Mouse (Mus musculus) embryo, embryonic 9.5 days (tissue): ENCODE measurements around the gene Card19.

Source experiments
- DNase-seq: peaks from one replicate; pipeline ENCODE4 v3.0.0-alpha.2; 2017; ENCODE audit errors: extremely low spot score

Card19 gene

DNA sequence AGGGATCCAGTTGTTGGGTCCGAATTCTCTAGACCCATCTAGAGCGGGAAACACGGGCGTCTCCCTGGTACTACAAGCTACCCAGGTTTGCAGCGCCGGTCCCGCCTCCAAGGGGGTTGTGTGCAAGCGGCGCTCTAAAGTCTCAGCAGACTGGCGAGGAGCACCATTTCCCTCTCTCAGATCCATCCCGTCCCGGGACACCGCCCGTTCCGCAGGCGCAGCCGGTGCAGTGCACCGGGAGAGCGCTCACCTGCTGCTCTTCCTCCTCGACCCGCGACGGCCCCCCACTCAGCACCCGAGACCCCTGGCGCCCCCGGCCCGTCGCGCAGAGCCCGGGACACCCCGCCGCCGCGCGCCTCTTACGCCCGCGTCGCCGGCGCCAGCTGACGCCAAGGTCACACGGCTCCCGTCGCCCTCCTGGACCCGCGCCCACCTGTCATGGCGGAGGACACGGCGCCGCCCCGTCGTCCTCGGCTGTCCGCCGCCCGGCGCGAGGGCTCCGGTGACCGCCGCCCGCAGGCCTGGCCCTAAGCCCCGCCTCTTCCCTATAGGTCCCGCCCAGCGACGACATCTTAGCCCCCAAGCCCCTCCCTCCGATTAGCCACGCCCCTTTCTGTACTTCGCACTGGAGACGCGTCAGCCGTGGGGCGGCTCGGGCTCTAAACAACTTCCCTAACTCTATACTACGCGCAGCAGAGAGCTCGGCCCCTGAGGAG is at the start of gene Card19:
Gene Card19, minus strand, starts transcription at position 534 of the 716 bp plus-strand sequence.
- peak; percentile 92 for DNase-seq

DNA sequence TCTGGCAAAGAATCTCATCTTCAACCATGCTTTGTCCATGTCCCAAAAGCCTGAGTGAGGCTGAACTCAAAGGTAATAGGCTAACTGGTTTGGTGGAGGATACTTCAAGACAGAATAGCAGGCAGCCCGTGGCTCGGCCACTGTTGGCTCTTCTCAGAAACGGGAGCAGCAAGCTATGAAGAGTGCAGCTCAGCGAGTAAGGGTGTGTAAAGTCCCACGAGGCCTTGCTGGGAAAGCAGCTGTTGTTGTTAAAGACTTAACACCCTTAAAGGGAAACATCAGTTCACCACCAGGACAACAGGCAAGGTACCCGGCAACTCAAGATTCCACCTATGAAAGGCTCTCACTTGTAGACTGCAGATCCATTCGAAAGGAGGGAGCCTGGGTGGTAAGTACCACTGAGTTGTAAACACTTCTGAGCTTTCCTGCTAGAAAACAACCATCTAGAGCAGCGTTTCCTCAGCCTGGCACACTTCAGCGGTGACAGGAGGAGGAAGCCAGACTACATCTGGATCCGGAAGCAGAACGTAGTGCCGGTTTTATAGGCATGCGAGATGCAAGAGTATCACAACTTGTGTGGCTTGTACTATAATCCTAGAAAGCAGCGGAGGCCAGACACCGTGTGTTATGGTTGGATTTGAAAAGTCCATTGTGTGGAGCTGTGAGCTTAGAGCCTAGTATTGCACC is 44.3 kb upstream of the Card19 start:
- DNase-seq: no peak

DNA sequence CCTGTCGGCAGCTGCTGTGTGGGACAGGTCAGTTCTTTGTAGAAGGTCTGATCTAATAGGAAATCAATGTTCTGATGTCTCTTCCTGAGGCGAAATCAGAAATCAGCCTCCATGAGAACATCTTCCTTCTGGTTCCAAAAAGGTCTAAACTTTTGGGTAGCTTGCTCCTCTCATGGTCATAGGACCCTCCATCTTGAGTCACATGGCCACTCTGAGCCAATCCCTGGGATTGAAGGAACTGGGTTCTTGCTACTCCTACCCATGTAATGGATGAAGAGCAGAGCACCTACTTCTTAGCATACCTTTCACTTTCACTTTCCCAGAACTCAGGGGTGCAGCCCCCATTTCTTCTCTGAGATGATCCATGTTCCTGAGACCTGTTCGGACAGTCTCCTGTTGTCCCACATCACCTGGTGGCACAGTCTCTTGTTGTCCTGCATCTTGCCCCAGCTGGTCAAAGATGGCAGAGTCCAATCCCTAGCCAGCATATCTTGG is 42.0 kb upstream of the Card19 start:
- DNase-seq: no peak

DNA sequence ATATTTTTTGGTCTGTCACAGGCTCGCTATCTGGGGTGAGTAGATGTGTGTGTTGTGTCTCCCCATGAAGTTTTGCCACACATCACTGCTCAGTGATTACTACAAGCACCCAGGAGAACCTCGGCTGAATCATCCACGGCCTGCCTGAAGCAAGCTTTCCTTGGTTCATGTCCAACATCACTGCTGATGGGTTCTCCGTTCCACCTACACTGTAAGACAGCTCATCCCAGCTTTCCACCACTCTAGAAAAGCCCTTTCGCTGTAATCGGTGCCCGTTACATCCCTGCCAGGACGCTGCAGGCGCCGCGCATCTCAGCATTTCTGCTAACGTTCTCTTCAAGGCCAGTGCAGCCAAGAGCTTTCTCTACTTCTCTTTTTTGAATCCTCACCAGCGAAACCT is 36.9 kb upstream of the Card19 start:
- DNase-seq: no peak

DNA sequence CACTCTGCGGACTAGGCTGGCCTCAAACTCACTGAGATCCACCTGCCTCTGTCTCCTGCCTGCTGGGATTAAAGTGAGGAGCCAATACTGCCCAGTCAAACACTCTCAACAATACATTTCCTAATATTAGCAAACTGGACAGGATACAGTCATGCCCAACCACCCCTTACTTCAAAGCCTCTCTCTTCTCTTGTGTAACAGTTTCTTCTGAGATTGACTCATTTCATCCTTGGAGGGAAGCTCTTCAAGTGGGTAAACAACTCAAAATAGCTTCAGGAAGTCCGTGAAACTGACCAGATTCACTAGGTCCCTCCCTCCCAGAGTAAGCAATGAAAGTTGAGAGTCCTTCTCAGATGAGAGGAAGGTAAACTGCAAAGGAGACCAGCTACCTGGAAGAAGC is 36.3 kb upstream of the Card19 start:
- no peak for DNase-seq

DNA sequence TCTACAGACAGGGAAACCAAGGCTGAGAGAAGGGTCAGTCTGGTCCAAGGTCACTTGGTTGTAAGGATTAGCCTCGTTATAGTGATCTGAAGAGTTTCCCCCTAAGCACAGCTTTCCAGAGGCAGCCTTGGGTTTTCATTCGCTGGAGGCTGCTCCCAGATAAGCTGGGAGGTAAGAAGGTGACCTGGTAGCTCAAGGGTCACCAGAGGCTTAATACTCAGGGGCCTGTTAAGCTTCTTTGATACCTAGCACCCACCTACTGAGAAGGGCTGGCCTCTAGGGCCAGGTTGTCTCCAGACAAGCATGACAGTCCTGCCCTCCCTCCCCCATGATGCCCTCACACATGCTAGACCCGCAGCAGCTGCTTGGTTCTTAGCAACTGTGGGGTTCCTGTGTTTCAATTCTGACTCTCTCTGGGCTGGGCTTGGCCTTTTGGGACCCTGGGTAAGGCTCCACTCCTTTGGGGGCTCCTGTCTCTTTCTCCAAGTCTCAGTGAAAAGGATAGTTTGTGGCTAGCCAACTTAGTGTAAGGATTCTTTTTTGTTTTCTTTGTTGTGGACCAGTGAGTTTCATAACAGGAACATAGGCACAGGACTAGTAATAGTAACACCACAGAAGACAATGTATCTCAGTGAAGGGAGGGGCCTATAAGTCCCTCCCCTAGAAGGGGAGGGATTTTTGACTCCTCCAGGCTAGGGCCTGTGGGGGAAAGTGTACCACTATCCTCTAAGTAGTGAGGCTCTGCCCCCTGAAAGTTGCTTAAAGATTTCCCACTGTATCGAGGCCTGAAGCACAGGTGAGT is 35.1 kb upstream of the Card19 start:
- DNase-seq: no peak

DNA sequence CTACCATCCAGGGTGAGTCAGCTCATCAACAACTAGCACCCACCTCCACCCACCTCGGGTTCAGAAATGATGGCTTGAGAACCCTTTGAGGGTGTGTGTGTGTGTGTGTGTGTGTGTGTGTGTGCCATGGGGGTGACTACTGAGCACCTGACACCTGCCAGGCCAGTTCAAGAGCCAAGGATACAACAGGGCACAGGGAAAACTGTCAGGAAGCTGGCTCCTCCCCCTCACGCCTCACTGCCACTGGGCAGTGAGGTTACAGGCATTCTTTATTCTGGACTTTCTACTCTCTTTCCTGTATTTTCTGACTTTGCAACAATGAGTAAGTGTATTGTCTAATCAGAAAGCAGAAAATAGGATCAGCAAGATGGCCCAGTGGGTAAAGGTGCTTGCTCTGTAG is 33.8 kb upstream of the Card19 start:
- DNase-seq: no peak

DNA sequence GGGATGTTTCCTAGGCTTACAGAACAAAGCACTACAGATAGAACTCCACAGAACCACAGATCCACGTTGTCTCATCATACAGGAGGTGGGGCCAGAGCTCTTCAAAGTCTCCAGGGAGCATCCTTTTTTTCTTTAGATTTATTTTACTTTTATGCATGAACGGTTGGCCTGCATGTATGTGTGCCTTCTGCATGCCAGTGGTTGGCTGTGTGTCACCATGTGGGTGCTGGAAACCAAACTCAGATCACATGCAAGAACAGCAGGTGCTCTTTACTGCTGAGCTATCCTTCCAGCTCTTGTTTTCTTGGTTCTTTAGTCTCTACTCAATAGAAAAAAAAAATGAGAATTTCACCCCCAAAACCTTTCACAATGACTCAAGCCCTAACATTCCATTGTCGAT is 33.1 kb upstream of the Card19 start:
- no peak for DNase-seq

DNA sequence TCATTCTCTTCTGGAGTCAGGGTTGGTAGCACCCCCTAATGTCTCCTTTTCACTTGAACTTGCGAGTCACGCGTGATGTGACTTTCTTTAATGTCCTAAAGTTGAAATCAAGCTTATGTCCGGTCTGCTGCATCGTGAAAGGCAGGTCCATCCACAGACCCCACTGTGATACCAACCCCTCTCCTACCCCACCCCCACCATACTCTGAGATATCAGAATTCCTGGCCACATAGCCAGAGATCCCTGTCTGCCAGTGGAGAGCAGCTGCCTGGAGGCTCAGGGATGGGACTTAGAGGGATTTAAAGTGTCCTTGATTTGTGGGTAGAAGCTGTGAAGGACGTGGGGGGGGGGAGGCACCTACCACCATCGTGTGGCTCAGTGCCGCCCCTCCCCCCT is 32.6 kb upstream of the Card19 start, which contains the start of gene Susd3:
Gene Susd3, minus strand, starts transcription at position 240 of the 396 bp plus-strand sequence.
- DNase-seq: no peak

DNA sequence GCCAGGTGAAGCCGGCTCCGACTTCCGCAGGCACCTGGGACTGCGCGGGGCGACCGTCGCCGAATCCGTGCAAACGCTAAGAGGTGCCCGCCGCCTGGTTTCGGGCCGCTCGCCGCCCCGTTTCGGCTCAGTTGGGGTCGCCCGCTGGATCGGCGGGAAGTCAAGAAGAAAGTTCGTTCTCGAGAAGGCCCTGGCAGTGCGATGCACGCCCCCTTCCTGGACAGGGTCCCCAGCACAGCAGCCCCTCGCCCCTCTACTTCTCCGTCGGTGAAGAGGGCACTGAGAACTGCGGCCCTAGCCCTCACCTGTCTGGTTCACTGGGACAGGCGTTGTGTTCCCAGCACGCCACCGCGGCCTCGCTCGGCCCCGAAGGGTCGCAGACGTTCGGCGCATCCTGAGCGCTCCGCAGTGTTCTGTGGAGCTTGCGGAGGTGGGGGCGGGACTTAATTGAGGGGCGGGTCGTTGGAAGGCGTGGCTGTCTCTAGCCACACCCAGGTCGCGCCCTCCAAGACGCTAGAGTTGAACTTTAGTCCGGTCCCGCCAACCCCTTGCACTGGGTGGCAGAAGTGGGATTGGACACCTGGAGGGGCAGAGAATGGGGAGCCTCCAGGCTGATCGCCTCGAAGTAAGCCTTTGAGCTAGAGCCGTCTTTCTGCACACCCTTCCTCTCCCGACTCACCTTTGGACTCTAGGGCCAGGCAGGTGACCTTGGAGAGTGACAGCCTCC is 32.1 kb upstream of the Card19 start:
- peak; percentile 64 for DNase-seq

DNA sequence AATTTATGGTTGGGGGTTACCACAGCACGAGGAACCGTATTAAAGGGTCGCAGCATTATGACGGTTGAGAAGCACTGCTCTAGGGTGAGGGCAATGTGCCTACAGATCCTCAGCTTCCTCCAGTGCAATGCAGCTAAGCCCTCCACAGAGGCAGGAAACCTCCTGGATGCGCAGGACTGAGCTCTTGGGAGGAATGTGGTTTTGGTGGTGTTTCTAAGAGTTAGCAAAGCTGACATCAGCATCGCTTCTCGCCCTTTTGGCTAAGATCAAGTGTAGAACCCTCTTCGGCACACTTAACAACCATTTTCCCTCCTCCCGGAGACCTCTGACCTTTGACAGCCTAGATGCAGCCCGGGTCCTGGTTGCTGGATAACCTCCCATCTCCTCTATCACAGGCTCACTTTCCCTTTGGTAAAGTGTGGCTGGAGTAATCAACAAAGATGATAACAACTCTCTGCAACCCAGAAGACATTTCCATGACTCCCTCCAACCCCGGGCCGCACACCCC is 31.4 kb upstream of the Card19 start:
- DNase-seq: peak; percentile 31

DNA sequence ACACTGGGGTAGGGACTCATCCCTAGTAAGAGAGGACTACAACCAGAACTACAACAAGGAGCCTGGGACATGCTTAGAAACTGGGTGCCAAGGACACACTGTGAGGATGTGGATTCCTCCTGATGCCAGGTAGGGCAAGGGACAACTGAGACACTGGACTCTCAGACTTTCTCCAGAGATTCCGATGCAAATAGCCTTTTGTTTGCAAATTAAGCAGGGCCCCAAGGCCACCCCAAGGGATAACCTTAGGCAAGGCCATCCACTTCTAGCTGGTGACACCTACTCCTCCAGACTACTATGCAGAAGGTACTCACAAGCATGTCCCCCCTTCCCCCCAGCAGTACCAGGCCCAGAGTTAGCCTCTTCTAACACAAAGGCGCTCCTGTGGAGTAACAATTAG is 30.8 kb upstream of the Card19 start:
- DNase-seq: no peak

DNA sequence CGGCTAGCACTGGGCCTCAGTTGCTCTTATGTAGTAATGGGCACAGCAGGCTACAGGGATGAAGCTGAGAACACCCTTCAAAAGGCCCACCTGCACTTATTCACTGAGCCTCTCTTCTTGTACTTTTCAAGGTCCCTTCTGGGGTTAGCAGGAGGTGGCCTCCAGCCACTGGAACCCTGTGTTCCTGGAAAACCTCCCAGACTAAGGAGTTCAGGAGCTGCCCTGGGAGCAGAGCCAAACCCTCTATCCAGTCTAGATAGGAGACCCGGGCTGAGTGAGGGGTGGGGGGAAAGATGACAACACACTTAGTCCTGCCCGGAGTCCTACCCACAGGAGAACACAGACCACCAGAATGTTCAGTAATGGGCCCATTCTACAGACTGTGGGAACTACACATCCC is 30.2 kb upstream of the Card19 start:
- DNase-seq: no peak

DNA sequence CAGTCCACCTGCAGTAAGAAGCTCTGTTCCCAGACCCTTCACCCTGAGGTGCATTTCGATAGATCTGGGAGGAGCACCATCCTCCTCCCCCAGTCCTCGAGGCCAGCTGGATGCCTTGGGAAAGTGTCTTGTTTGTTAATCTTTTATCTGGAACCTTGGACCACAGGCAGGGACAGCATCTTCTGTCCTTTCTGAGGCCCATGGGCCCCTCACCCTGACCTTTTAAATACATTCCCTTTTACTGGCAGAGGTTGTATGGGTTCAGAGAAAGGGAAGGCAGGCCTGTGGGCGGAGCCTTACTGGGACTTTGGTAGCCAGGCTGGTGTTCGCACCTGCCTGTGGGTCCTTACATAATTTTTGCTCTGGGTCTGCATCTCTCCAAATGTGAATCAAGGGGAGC is 29.4 kb upstream of the Card19 start:
- DNase-seq: no peak

DNA sequence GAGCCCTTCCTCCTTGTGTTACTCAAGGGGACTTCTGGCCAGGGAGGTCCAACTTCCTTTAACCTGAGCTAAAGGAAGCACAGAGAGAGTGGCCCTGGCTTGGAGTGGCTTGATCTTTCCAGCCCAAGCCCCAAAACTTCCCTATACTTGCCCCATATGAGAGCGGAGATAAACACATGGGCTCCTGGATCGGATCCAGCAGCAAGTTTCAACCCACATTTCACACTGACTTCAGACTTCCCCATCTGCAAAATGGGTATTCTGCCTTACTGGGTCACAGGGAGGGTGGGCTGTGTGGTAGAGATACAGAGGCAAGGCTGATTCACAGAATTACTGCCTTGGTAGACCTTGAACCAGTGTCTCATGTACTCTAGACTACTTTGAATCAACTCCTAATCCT is 27.7 kb upstream of the Card19 start:
- no peak for DNase-seq

DNA sequence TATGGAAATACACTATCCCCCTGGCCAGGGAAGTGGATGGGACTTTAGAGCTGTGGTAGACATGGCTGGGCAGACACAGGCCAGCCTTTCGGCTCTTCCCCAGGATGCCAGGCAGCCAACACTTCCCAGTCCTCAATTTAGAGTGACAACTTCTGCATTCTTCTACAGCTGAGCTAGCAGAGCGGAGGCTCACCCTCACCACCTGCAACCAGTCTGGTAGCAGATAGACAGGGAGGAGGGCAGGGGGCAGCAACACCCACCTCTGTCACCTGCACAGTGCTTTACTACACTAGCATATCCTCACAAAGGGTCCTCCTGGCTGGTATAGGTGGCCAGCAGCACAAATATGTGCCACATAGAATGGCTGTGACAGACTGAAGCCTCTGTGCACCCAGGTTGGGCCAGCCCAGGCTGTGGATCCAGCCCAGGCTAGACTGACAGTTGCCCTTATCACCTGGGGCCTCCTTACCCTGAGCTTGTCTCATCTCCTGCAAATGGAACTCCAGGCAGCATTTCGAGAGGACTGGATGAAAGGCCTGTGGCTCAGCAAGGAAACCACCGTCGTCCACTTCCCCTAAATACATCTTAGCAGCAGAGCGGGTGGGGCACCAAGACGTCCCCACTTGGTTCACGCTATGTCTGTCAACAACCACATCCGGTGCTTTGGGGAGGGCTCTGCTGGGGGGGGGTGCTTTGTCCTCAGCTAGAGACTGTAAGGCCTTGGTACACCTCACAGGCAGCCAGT is 26.7 kb upstream of the Card19 start:
- DNase-seq: no peak

DNA sequence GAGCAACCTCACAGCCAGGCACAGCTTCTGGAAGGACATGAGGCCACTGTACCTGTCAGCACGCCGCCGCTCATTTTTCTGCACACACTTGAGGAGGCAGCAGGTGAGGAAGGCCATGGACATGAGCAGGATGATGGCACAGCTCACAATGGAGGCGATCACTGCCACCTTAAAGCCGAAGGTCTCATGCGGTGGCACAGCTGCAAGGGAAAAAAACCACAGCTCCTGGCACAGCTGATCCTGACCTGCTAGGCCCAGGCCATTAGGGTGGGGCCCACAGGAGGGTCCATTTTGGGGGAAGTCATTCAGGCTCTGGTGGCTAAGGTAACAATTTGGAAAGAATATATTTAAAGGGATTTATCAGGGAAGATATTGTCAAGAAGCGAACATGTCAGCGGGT is 22.9 kb upstream of the Card19 start:
- DNase-seq: no peak

DNA sequence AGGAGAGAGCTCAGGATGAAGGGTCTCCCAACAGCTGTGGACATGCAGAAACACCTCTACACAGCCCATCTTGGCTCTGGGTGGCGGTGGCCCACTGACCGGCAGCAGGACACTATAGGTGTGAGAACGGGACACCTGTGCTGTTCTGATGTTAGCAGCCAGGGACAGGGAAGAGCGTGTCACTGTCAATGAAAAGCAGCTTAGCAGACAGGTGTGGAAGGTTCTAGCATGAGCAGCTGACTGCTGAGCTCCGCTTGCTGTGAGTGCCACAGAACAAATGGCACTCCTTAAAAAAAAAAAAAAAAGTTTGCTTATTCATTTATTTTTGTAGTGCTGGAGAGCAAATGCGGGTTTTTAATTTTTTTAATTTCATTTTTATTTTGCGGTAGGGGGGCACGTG is 21.8 kb upstream of the Card19 start:
- no peak for DNase-seq

DNA sequence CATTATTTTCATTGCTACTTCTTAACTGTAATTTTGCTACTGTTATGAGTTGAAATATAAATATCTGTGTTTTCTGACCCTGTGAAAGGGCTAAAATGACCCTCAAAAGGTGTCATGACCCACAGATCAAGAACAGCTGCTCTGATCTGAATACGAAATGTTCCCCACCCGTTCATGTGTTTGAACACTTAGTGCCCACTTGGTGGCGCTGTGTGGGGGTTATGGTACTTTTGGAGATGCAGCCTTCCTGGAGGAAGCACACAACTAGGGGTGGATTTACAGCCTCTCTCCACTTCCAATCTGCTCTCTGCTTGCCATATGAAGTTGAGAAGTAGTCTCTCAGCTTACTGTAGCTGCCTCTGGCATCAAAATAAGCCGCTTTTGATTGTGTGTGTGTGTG is 18.9 kb upstream of the Card19 start:
- no peak for DNase-seq

DNA sequence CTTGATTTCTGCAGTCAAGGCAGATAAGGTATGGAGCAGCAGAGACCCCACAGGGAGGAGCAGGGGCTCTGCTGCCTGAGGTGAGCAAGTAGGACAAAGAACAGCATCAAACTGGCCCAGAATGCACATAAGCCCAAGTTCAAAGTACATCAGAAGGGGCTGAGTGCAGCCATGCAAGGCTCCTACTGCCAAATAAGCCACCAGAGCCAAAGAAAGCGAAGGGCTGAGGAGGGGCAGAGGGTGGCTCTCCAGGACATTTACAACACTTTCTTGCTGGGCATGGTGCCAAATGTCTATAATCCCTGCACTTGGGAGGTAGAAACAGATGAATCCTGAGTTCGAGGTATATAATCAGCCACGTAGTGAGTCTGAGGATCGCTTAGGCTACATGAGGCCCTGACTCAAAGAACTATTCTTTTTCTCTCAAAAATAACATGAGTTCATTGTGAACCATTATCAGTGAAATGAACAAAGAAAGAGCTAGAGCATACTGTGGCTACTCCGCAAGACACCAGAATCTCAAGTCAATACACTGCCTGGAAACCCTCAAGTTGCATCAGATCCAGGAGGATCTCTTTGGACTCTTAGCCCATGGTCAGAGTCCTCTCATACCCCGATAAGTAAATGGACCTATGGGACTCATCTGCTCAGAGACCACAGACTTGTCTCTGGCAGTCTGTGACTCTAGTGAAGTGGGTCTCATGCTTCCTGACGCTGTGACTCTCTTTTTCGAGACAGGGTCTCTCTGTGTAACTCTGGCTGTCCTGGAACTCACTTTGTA is 18.1 kb upstream of the Card19 start:
- no peak for DNase-seq
